In genomic region chr19:46961047-46961651, GRCm38 (mm10) we compare ENCODE assay signal across 8 mouse cellular contexts. TPM values are rescaled to one million over a fixed set of nuclear protein-coding genes. Genes with fewer than 3 reads are reported as not detected.
A peak's percentile ranks its signal among the peaks of the same experiment; 100 is the strongest.
DNase-seq lines count a peak whose midpoint lies in the region; ATAC-seq and TF ChIP-seq lines count a peak whose summit lies in the region.

No protein-coding gene starts in this region.

- TF ChIP-seq CTCF in liver, adult 2 months (IDR thresholded peaks at IDR 0.05; ENCODE audit: low read depth, low read length) = no peak
- TF ChIP-seq CTCF in brain, embryonic 14.5 days (IDR thresholded peaks at IDR 0.05; ENCODE audit: borderline replicate concordance, extremely low read depth, insufficient read depth, insufficient read length) = no peak

- ATAC-seq in intestine, embryonic 14.5 days (replicated peaks; ENCODE audit: low FRiP score, low TSS enrichment, low read depth) = no peak; the same call in 1 of the 2 replicates
- no peak for ATAC-seq in neural tube, embryonic 11.5 days (ENCODE audit: insufficient read depth, low FRiP score, low TSS enrichment)

- H3K9me3 ChIP-seq in intestine, embryonic 14.5 days (ENCODE audit: control insufficient read depth, low read length) = no peaks in the 10 kb centered on the region
- no peaks in the 10 kb centered on the region for H3K9me3 ChIP-seq in neural tube, embryonic 11.5 days (ENCODE audit: control insufficient read depth, low read length)

- peaks cover 28% of the 10 kb centered on the region for H3K4me1 ChIP-seq in liver, adult 2 months (ENCODE audit: control insufficient read depth, insufficient read depth, low read length)
- H3K4me1 ChIP-seq in intestine, embryonic 14.5 days (replicated peaks; ENCODE audit: control insufficient read depth, insufficient read depth, low read length) = peaks cover 21% of the 10 kb centered on the region
- H3K4me1 ChIP-seq in neural tube, embryonic 11.5 days (ENCODE audit: control insufficient read depth, insufficient read depth, low read length) = peaks cover 5% of the 10 kb centered on the region; the same call in 1 of the 2 replicates

- H3K27me3 ChIP-seq in liver, adult 2 months (ENCODE audit: control insufficient read depth, insufficient read depth, low read length) = no peaks in the 10 kb centered on the region
- H3K27me3 ChIP-seq in intestine, embryonic 14.5 days (replicated peaks; ENCODE audit: control insufficient read depth, insufficient read depth, low read length) = no peaks in the 10 kb centered on the region
- no peaks in the 10 kb centered on the region for H3K27me3 ChIP-seq in neural tube, embryonic 11.5 days (ENCODE audit: control insufficient read depth, insufficient read depth, low read length)

- H3K79me2 ChIP-seq in liver, adult 2 months (ENCODE audit: control insufficient read depth, insufficient read depth, low read length) = peaks cover 21% of the 10 kb centered on the region; the same call in 1 of the 2 replicates

- DNase-seq in liver, adult 2 months (ENCODE audit: extremely low read depth, low read depth, low spot score) = peak; percentile 27
- no peak for DNase-seq in liver
- peak; percentile 55 for DNase-seq in brain, embryonic 14.5 days (ENCODE audit: low read depth)
- no peak for DNase-seq in intestine, embryonic 14.5 days (ENCODE audit: low spot score)
- peak; percentile 10 for DNase-seq in neural tube, embryonic 11.5 days (ENCODE audit: low spot score)
- DNase-seq in testis, postnatal 14 days (ENCODE audit: low spot score) = no peak
- no peak for DNase-seq in layer of hippocampus, postnatal 14 days (ENCODE audit: low spot score in 2 of 2)
- no peak for DNase-seq in ovary, postnatal 14 days (ENCODE audit: low spot score)

- peak overlapping the region; percentile 72 for H3K9ac ChIP-seq in liver, adult 2 months (ENCODE audit: low read depth, low read length)
- peak overlapping the region; percentile 90 for H3K9ac ChIP-seq in intestine, embryonic 14.5 days (ENCODE audit: low read length)
- peak overlapping the region; percentile 86 for H3K9ac ChIP-seq in neural tube, embryonic 11.5 days (ENCODE audit: low read length)

- peak overlapping the region; percentile 87 for H3K27ac ChIP-seq in liver, adult 2 months (replicated peaks; ENCODE audit: insufficient read depth, low read depth, low read length)
- H3K27ac ChIP-seq in intestine, embryonic 14.5 days (ENCODE audit: low read depth) = peak overlapping the region; percentile 92
- H3K27ac ChIP-seq in neural tube, embryonic 11.5 days (ENCODE audit: low read depth, low read length) = peak overlapping the region; percentile 96

- peak overlapping the region; percentile 66 for H3K4me3 ChIP-seq in liver, adult 2 months (ENCODE audit: insufficient read depth, low read depth, low read length)
- peak overlapping the region; percentile 78 for H3K4me3 ChIP-seq in intestine, embryonic 14.5 days (ENCODE audit: low read depth, low read length)
- H3K4me3 ChIP-seq in neural tube, embryonic 11.5 days (ENCODE audit: low read depth, low read length) = peak overlapping the region; percentile 73

- H3K36me3 ChIP-seq in liver, adult 2 months (ENCODE audit: control insufficient read depth, insufficient read depth, low read length) = no peaks in the 10 kb centered on the region
- no peaks in the 10 kb centered on the region for H3K36me3 ChIP-seq in intestine, embryonic 14.5 days (ENCODE audit: control insufficient read depth, insufficient read depth, low read length)
- H3K36me3 ChIP-seq in neural tube, embryonic 11.5 days (ENCODE audit: control insufficient read depth, insufficient read depth, low read length) = no peaks in the 10 kb centered on the region

- 5% methylated on average over 22 of the region's 22 CpGs for WGBS in liver, adult 2 months
- WGBS in intestine, embryonic 14.5 days = 5% methylated on average over 20 of the region's 22 CpGs
- 7% methylated on average over 22 of the region's 22 CpGs for WGBS in neural tube, embryonic 11.5 days

- peak overlapping the region; percentile 74 for H3K4me2 ChIP-seq in intestine, embryonic 14.5 days (ENCODE audit: low read length)
- peak overlapping the region; percentile 68 for H3K4me2 ChIP-seq in neural tube, embryonic 11.5 days (ENCODE audit: low read depth)

- TF ChIP-seq POLR2A in liver, adult 2 months (IDR thresholded peaks at IDR 0.05; ENCODE audit: extremely low read depth, insufficient read depth, low read length) = no peak
- no peak for TF ChIP-seq POLR2A in brain, embryonic 14.5 days (IDR thresholded peaks at IDR 0.05; ENCODE audit: borderline replicate concordance, extremely low read depth, insufficient read depth, insufficient read length, poor library complexity, severe bottlenecking)

RNA-seq across cellular contexts. Expression of gene Ina, which starts 53.3 kb away (rescaled TPM):
- under 0.01 TPM in 1 of 2 replicates, not detected in the other for total RNA-seq in liver, adult 2 months (2014; rRNA removed)
- polyA plus RNA-seq in liver, adult 2 months (2012; rRNA removed) = not detected in 2 replicates
- polyA plus RNA-seq in brain, embryonic 14.5 days (2012; rRNA removed) = 413 and 626 TPM in 2 replicates
- polyA plus RNA-seq in intestine, embryonic 14.5 days (2014; fragmentation: Nextera tagmentation; extraction: Ambion mirVana) = 18.3 and 19.2 TPM in 2 replicates
- 276 and 332 TPM in 2 replicates for polyA plus RNA-seq in neural tube, embryonic 11.5 days (2014; fragmentation: Nextera tagmentation; extraction: Ambion mirVana)
- 100 to 1,000 TPM; 185 to 190 TPM for total RNA-seq in layer of hippocampus, postnatal 14 days (2021)

RNA-seq across cellular contexts. Expression of gene Nt5c2, which starts 53.8 kb away (rescaled TPM):
- total RNA-seq in liver, adult 2 months (2014; rRNA removed) = 12.6 and 14.8 TPM in 2 replicates
- polyA plus RNA-seq in liver, adult 2 months (2012; rRNA removed) = 7.4 and 7.5 TPM in 2 replicates
- polyA plus RNA-seq in brain, embryonic 14.5 days (2012; rRNA removed) = 40.1 and 49.2 TPM in 2 replicates
- polyA plus RNA-seq in intestine, embryonic 14.5 days (2014; fragmentation: Nextera tagmentation; extraction: Ambion mirVana) = 55.1 and 64.1 TPM in 2 replicates
- 68.3 and 71.7 TPM in 2 replicates for polyA plus RNA-seq in neural tube, embryonic 11.5 days (2014; fragmentation: Nextera tagmentation; extraction: Ambion mirVana)
- 10 to 100 TPM; 68.8 to 69.3 TPM for total RNA-seq in layer of hippocampus, postnatal 14 days (2021)

Comparison
In these comparisons a context has a peak if more than half of its experiments do, and no peak if none do; other contexts are left out.
1. DNase-seq: peak in liver, adult 2 months (single experiment), brain, embryonic 14.5 days (single experiment) and neural tube, embryonic 11.5 days (single experiment); none in liver (single experiment), intestine, embryonic 14.5 days (single experiment), testis, postnatal 14 days (single experiment), layer of hippocampus, postnatal 14 days (0 of 2) and ovary, postnatal 14 days (single experiment).
2. RNA of gene Ina, which starts 53.3 kb away (polyA plus RNA-seq): 413 to 626 TPM in brain, embryonic 14.5 days, 276 to 332 TPM in neural tube, embryonic 11.5 days and 18.3 to 19.2 TPM in intestine, embryonic 14.5 days; not detected in liver, adult 2 months; every median in the first group is over 10 times any median in the second.
3. Peak in every context shown above with its lines, with median percentiles within 50 percentile points of each other: H3K27ac ChIP-seq, H3K4me3 ChIP-seq and H3K9ac ChIP-seq.